Mouse (Mus musculus): ENCODE measurements around the gene Iqcf6.

Gene Iqcf6

DNA sequence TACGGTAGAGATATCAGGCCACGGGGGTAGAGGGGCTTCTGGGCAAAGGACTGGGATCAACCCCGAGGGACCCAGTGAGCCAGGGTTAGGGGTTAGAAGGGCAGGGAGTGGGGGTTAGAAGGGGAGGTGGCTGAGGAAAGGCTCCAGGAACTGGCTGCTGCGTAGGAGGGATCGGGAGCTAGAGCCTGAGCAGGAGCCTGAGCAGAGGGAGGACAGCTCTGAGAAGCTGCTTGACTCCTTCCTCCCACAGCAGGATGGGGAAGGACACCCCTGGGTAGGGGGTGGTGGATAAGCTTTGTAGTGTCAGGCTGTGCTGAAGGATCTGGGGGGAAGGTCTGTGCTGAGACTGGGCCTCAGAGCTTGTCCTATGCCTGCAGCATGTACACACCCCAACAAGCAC, 30.4 kb downstream of the Iqcf6 start:
- intact Hi-C loops (cut with DNase I): no loop called here

DNA sequence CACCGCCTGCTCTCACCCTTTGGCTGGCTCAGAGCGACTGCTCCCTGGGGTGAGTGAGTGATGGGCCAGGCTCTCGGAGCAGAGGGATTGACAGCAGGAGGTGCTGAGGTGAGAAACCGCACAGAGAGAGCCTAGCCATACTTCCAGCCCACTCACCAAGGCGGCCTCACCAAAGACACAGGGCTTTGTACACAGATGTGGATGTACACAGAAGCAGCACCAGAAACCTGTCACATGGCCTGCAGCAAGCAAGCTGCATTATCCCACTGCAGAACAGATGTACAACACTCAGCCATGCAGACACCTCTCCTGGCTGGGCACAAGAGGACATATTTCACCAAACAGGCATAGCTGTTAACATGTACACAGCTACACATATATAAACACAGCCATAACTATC, 31.2 kb downstream of the Iqcf6 start:
- intact Hi-C loops (cut with DNase I): no loop called here

DNA sequence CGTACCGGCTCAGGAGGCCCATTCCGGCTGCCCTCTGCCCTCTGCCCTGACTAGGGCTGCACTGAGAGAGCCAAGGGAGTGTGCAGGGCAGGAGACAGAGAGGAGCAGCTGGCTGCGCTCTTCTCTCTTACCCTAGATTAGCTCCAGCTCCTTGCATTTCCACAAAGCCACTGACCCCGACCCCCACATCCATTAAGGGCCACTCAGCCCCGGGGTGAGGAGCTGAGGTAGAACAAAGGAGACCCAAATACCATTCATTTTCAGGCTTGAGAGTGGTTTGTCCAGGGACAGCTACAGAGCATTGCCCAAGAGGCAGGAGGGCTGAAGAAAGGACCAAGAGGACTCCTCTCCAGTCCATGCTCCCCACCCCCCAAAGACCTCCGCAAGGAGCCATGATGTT, 33.1 kb downstream of the Iqcf6 start:
- intact Hi-C loops (cut with DNase I): no loop called here

DNA sequence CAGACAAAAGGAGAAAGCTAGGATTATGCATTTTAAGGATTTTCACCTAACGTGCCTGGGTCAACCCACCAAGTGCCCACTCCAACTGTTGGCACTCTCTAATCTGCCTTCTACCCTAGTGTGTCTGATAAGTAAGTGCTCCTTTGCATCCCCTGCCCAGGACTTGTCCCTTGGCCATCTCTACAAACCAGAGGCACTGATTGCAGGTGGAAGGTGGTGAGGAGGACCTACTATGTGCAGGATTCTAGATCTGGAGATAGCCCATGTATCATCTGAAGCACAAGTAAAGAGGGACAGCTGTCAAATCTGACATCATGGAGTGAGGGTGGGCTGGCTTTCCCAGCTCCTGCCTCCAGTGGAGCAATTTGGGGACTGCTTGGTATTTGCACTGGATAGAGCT, 33.6 kb downstream of the Iqcf6 start:
- intact Hi-C loops (cut with DNase I): no loop called here

DNA sequence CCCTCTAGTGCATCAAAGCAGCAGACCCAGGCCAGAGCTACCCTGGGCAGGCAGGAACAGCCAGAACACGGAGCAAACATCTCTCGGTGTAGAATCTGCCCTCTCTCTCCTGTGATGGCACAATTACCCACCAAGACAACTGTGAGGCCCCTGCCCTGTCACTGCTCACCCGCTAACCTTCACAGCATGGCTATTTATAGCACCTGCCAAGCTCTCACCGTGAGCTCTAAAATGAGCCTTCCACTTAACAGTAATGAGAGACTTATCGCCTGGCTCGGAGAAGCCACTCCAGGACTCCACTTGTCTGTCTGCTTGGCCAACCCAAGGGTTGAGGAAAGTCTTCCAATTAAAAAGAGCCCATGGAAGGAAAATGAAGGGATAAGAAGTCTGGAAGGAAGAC, 36.8 kb downstream of the Iqcf6 start:
- intact Hi-C loops (cut with DNase I): no loop called here

GRCm38 (mm10) chr9:106664433-106664832, 38.1 kb downstream of the Iqcf6 start:
- intact Hi-C loops (cut with DNase I): no loop called here

- intact Hi-C loops (cut with DNase I): no loop called here
These were observed 38.5 kb downstream of the Iqcf6 start for GRCm38 (mm10) chr9:106664856-106665255.

DNA sequence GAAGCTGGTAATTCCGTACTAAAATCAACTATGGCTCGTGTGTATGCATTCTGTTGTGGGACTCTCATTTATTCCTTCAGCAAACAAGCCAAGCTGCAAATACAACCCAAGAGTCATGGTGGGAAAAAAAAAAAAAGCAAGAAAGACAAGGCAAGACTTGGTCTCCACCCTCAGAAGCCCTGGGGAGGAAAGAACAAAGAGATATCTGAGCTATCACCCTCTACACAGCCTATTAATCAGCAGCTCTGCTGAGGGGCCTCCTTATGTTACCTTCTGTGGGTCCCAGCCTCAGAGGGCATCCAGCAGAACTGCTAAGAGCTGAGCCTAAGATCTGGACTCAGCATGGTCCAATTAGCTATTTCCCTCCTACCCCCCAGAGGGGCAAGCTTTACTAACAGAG, 47.5 kb downstream of the Iqcf6 start:
- intact Hi-C loops (cut with DNase I): loop anchor here (5.0 kb wide), 1 partner anchor 618 kb away; no protein-coding TSS in a partner anchor

- intact Hi-C loops (cut with DNase I): loop anchor here (5.0 kb wide), 1 partner anchor 212 kb away; the partner anchor contains the start of gene Rbm15b
These were observed 49.1 kb downstream of the Iqcf6 start for GRCm38 (mm10) chr9:106675480-106675879.

- intact Hi-C loops (cut with DNase I): loop anchor here (5.0 kb wide), 1 partner anchor 211 kb away; the partner anchor contains the start of gene Rbm15b
These were observed 49.6 kb downstream of the Iqcf6 start for GRCm38 (mm10) chr9:106675965-106676364.

DNA sequence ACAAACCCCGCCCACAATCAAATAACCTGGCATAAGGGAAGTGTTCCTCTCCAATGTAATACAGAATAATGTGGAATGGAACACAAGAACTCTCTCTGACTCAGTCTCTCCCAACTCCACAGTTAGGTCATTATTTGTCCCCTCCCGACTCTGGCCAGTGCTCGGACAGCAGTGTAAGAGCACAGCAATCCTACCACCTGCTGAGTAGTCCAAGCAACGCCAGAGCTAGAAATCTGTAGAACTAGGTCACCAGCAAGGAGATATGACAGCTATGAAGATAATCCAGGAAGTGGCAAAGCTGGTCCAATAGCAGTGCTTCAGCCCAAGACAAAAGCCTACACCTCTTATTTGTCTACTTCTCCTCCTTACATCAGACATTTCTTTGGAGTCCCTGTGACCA, 50.2 kb downstream of the Iqcf6 start:
- intact Hi-C loops (cut with DNase I): loop anchor here (5.0 kb wide), 1 partner anchor 211 kb away; the partner anchor contains the start of gene Rbm15b
